Mouse (Mus musculus) CH12.LX (cell line): Measurements from ENCODE around the gene Plscr1.

Source experiments
- CTCF ChIP-seq, 2 experiments: IDR thresholded peaks in 1 of 2; conservative IDR thresholded peaks in 1 of 2; 2 replicates each; pipeline ENCODE4 v1.5.1; 2011 to 2012; ENCODE audit warnings: low read depth in 2 of 2, low read length in 2 of 2, improper control_type of control experiment in 1 of 2, inconsistent platforms in 1 of 2, mild to moderate bottlenecking in 1 of 2, moderate library complexity in 1 of 2
- E2F4 ChIP-seq: IDR thresholded peaks from 2 replicates; pipeline ENCODE4 v1.6.1; 2011; ENCODE audit warnings: low read depth, low read length, improper control_type of control experiment; ENCODE audit not compliant: insufficient replicate concordance
- EP300 ChIP-seq: IDR thresholded peaks from 2 replicates; pipeline ENCODE4 v1.6.1; 2011; ENCODE audit warnings: low read length, improper control_type of control experiment
- MXI1 ChIP-seq: IDR thresholded peaks from 2 replicates; pipeline ENCODE4 v1.6.1; 2011; ENCODE audit warnings: mild to moderate bottlenecking, low read depth, low read length, improper control_type of control experiment
- NELFE ChIP-seq: IDR thresholded peaks from 2 replicates; pipeline ENCODE4 v1.6.1; 2011; ENCODE audit warnings: low read depth, low read length, improper control_type of control experiment
- PAX5 ChIP-seq: IDR thresholded peaks from 2 replicates; pipeline ENCODE4 v1.6.1; 2012; ENCODE audit warnings: low read length, inconsistent platforms, mixed read lengths
- POLR2A ChIP-seq: IDR thresholded peaks from 2 replicates; pipeline ENCODE4 v1.6.1; 2011; ENCODE audit warnings: low read depth, mild to moderate bottlenecking, improper control_type of control experiment, low read length
- RCOR1 ChIP-seq: conservative IDR thresholded peaks from 2 replicates; pipeline ENCODE4 v1.6.1; 2012; ENCODE audit warnings: low read depth, mild to moderate bottlenecking, inconsistent platforms, low read length, improper control_type of control experiment
- USF1 ChIP-seq: IDR thresholded peaks from 2 replicates; pipeline ENCODE4 v1.6.1; 2014; ENCODE audit warnings: low read depth, mild to moderate bottlenecking, inconsistent platforms, low read length, improper control_type of control experiment
- ZMIZ1 ChIP-seq: IDR thresholded peaks from 2 replicates; pipeline ENCODE4 v1.6.1; 2012; ENCODE audit warnings: low read depth, mild to moderate bottlenecking, inconsistent platforms, low read length, improper control_type of control experiment

DNA sequence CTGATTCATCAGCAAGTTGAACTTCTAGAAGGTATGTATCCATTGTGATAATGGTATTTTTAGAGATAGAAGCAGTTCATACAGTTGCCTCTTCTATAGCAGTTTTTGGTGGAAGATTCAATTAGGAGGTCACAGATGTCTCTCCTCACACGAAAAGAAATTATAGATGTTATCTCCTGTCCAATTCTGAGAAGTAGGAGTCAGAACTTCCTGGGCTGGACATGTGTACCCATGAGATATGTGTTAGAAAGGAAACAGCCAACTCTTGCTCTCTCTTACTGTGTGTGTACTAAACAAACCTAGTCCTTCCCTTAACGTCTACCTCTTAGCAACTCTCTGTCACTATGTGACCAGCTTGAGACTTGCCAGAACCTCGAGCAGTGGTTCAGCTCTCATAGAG lies 40.1 kb downstream of the Plscr1 start:
- TF ChIP-seq EP300 (no peak), MXI1 (no peak), ZMIZ1 (no peak), CTCF (conservative IDR thresholded peaks at IDR 0.05 in 1 of 2, IDR thresholded peaks at IDR 0.05 in 1 of 2; ENCODE audit: low read depth in 2 of 2, low read length in 2 of 2) (no peak), POLR2A (no peak), E2F4 (no peak), NELFE (no peak), RCOR1 (no peak), PAX5 (no peak), USF1 (no peak)
